Mouse (Mus musculus) ES-Bruce4 (cell line): ENCODE results near the gene Maats1.

Experiments used
- CTCF ChIP-seq: IDR thresholded peaks from one replicate; pipeline ENCODE4 v1.8.1; 2011; ENCODE audit warnings: low read depth, low read length
- EP300 ChIP-seq: IDR thresholded peaks from 2 replicates; pipeline ENCODE4 v1.6.1; 2011; ENCODE audit warnings: low read depth, low read length; ENCODE audit not compliant: insufficient read depth
- POLR2A ChIP-seq: IDR thresholded peaks from one replicate; pipeline ENCODE4 v1.8.1; 2011; ENCODE audit warnings: low read length; ENCODE audit not compliant: insufficient read depth

DNA sequence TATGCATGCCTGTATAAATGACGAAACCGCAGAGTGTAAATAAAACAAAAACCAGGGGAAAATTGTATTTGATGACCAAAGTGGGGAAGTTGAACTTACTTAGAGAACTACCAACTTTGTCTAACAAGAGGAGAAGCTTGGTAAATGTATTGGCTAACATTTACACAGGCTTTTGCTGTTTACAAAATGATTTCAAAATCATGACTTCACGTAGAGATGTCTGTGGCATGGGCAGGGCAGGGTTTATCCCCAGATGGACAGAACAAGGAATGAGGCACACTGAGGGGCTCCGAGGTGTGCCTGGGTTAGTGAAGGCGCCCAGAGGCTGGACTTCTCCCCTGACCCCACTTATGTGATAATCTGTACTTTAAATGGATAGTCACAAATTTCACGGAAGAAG lies 54.6 kb downstream of the Maats1 start:
- TF ChIP-seq CTCF (no peak), POLR2A (no peak), EP300 (no peak)
